Mouse (Mus musculus): ENCODE measurements at regions not wholly inside any gene's neighbourhood (a gene's known extent, or its start where the extent isn't known, plus 50 kb on each side); places are given as distances from the start of the nearest gene placed in this dataset.
A peak's percentile ranks its signal among the peaks of the same experiment; 100 is the strongest.

- peak; percentile 82 for ATAC-seq (ENCODE audit: poor library complexity, severe bottlenecking)
Measured at GRCm38 (mm10) chr11:90088473-90088872, 58.3 kb downstream of the Tmem100 start.

- peak; percentile 31 for ATAC-seq (ENCODE audit: poor library complexity, severe bottlenecking)
Measured at GRCm38 (mm10) chr11:90094052-90094451, 63.9 kb downstream of the Tmem100 start.

GRCm38 (mm10) chr11:90094700-90095355 lies 64.7 kb downstream of the Tmem100 start:
- ATAC-seq (ENCODE audit: poor library complexity, severe bottlenecking) = no peak

- ATAC-seq (ENCODE audit: poor library complexity, severe bottlenecking) = no peak
Measured at GRCm38 (mm10) chr11:90098471-90098870, 68.3 kb downstream of the Tmem100 start.

- no peak for ATAC-seq (ENCODE audit: poor library complexity, severe bottlenecking)
Measured at GRCm38 (mm10) chr11:90099178-90099577, 69.0 kb downstream of the Tmem100 start.

GRCm38 (mm10) chr11:90100161-90100560 lies 70.0 kb downstream of the Tmem100 start:
- ATAC-seq (ENCODE audit: poor library complexity, severe bottlenecking) = no peak

- ATAC-seq (ENCODE audit: poor library complexity, severe bottlenecking) = no peak
Measured at GRCm38 (mm10) chr11:90101284-90101683, 71.1 kb downstream of the Tmem100 start.

- no peak for ATAC-seq (ENCODE audit: poor library complexity, severe bottlenecking)
Measured at GRCm38 (mm10) chr11:90106063-90106798, 76.1 kb downstream of the Tmem100 start.

- no peak for ATAC-seq (ENCODE audit: poor library complexity, severe bottlenecking)
Measured at GRCm38 (mm10) chr11:90109681-90110111, 77.8 kb upstream of the Gm45716 start.

GRCm38 (mm10) chr11:90110170-90110569 lies 77.3 kb upstream of the Gm45716 start:
- ATAC-seq (ENCODE audit: poor library complexity, severe bottlenecking) = no peak

- no peak for ATAC-seq (ENCODE audit: poor library complexity, severe bottlenecking)
Measured at GRCm38 (mm10) chr11:90112174-90112573, 75.3 kb upstream of the Gm45716 start.

GRCm38 (mm10) chr11:90116676-90117663 lies 70.5 kb upstream of the Gm45716 start:
- no peak for ATAC-seq (ENCODE audit: poor library complexity, severe bottlenecking)

GRCm38 (mm10) chr11:90117664-90118295 lies 69.7 kb upstream of the Gm45716 start:
- no peak for ATAC-seq (ENCODE audit: poor library complexity, severe bottlenecking)

GRCm38 (mm10) chr11:90121902-90122301 lies 65.6 kb upstream of the Gm45716 start:
- ATAC-seq (ENCODE audit: poor library complexity, severe bottlenecking) = no peak

- ATAC-seq (ENCODE audit: poor library complexity, severe bottlenecking) = no peak
Measured at GRCm38 (mm10) chr11:90122709-90123108, 64.8 kb upstream of the Gm45716 start.

- no peak for ATAC-seq (ENCODE audit: poor library complexity, severe bottlenecking)
Measured at GRCm38 (mm10) chr11:90123851-90124250, 63.6 kb upstream of the Gm45716 start.

GRCm38 (mm10) chr11:90126289-90126688 lies 61.2 kb upstream of the Gm45716 start:
- no peak for ATAC-seq (ENCODE audit: poor library complexity, severe bottlenecking)

GRCm38 (mm10) chr11:90128865-90129415 lies 58.5 kb upstream of the Gm45716 start:
- ATAC-seq (ENCODE audit: poor library complexity, severe bottlenecking) = no peak

GRCm38 (mm10) chr11:90129793-90130624 lies 57.5 kb upstream of the Gm45716 start:
- no peak for ATAC-seq (ENCODE audit: poor library complexity, severe bottlenecking)

All from megakaryocyte, adult 5-6 weeks (primary cell).